Mouse (Mus musculus) layer of hippocampus, adult 18-20 months (tissue): ENCODE measurements at regions not wholly inside any gene's neighbourhood (a gene's known extent, or its start where the extent isn't known, plus 50 kb on each side); places are given as distances from the start of the nearest gene placed in this dataset.

Experiments used
- DNase-seq, 2 experiments: peaks; one replicate each; pipeline ENCODE4 v3.0.0; 2022; ENCODE audit warnings: low spot score in 2 of 2

- DNase-seq: no peak
These were observed 339.9 kb upstream of the Arid1b start for GRCm38 (mm10) chr17:4654221-4654620.

GRCm38 (mm10) chr17:4661996-4662395, 332.1 kb upstream of the Arid1b start:
- peak; percentile 24 to 75 for DNase-seq

DNA sequence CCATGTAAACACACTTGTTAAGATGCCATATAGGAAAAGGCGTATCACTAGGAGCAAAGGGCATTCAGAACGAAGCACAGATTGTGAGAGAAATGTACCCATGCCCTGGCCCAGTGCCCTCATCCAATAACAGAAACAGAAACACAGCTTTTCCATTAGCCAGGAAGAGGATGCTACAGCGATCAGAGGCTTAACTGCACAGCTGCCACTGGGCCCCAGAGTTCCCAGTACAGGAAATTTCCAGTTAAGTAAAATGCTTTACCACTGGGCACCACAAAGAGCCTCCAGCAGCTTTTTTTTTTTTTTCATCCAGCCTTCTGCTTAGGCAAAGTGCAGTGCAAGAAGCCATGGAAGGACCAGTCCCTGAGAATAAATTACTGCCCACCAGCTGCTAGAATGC, 325.6 kb upstream of the Arid1b start:
- DNase-seq: no peak

DNA sequence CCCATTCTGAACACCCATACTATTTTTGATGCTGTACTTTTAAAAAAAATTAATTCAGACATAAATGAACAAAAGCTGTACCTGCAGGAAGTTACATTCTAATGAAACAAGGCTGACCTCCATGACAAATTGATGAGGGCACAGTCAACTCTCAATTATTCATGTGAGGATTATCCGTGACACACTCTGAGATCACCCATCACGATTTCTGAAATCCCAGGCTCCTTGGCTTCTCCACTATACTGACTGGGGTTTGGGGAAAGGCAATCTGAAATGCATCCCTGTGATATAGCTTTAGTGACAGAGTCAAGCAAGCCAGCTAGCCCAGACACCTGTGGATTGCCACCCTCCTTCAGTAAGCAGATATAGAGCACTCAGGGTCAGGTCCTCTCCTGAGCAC, 320.9 kb upstream of the Arid1b start:
- no peak for DNase-seq

GRCm38 (mm10) chr17:4706421-4706820, 287.7 kb upstream of the Arid1b start:
- no peak for DNase-seq

DNA sequence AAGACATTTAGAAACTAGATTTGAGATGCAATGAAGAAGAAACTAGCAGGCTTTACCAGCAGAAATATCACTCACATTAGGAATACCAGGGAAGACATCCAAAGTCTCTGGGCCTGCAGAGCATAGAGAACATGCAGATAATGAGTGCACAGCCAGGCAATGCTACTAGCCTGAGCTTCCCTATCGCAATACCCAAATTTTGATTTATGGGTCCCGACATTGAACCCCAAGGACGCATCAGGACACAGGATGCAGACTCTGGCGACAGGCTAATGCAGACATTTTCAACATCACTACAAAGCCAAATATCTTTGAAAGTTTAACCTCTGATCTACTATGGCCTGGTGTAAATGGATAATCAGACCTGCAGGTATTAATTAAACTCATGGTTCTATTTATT, 273.1 kb upstream of the Arid1b start:
- DNase-seq: no peak

DNA sequence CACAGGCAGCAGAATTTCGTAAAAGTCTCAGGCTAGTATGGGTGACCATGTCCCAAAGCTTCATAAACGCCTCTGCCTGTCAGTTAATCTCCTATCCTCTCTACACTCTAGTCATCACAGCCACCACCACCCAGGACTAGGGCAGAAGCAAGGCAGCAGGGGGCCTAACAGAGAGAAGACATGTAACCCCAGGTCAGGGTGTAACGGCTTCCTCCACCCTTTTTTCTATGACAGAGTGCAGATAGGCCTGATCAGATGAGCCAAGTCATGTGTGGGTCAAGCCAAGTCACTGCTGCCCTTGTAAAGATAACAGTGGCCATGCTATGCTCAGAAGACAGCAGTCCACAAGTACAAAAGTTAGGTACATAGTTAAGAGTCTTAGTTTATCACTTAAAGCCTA, 270.1 kb upstream of the Arid1b start:
- no peak for DNase-seq

- peak; percentile 43 to 49 for DNase-seq
These were observed 267.8 kb upstream of the Arid1b start for GRCm38 (mm10) chr17:4726331-4726741.

GRCm38 (mm10) chr17:4734412-4734881, 259.7 kb upstream of the Arid1b start:
- no peak for DNase-seq

- no peak for DNase-seq
These were observed 258.9 kb upstream of the Arid1b start for GRCm38 (mm10) chr17:4735185-4735584.

GRCm38 (mm10) chr17:4736689-4737088, 257.4 kb upstream of the Arid1b start:
- DNase-seq: no peak

DNA sequence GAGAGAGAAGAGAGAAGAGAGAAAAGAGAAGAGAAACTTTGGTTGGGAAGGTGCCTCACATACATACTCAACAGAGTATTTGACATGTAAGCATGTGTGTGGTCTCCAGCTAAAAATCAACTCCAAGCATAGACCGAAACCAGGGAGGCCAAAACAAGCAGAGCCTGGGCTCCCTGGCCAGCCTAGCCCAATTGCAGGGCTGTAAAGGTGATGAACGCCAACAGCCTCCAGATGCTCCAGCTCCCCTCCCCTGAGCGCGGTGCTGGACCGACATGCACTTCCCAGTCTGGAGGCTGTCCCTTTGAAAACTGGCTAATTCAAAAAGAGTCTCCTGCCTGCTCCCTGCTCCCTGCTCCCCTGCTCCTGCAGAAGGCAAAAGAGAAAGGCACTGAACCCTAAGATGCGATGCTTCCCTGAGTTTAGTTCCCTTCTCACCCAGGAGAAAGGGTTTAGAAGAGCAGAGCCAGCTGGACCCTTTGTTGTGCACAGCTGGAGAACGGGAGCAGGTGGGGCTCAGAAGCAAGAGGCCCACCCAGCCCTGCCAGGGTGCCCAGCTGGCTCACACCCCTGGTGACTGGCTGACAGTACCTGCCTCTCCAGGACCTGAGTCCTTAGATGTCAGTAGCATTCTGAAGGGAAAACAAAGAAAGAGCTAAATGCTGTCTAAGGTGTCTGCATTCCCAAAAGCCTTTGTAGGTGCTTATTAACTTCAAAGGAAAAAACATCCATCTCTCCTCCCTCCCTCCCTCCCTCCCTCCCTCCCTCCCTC, 255.2 kb upstream of the Arid1b start:
- no peak for DNase-seq

DNA sequence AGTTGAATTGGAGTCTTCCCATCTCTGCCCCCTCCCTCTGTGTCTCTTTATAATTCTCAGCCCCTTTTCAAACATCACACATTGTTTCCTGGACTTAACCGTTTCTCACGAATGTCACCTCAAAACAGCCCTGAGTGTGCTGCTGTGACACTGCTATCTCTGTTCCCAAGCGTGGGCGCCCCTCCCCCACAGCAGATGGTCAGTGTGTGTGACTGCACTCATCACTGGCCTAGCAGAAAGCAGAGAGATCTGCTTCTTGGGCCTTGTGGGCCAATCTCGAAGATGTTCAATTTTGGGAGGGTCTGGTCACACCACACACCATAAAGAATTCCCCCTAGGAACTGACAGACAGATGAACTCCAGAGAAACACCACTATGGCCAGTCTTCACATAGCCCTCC, 253.3 kb upstream of the Arid1b start:
- peak in 1 of 2 experiments; percentile 23 for DNase-seq

GRCm38 (mm10) chr17:4742314-4742713, 251.8 kb upstream of the Arid1b start:
- DNase-seq: no peak

DNA sequence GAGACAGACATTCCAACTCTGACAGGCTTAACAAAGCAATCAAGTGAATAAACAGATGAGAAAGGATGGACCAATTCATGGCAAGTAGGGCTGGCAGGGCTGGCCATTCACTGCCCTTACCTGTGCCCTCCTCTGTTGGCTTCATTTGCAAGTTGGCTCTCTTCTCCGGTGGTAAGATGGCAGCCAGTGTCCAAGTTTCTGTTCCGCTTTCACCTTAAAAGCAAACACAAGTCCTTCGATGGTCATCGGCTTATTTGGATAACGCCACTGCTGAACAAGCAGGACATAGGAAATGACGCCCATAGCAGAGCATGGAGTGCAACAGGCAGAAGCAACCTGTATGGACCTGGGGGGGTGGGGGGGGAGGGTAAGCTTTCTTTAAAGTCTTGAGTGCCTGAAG, 231.2 kb upstream of the Arid1b start:
- no peak for DNase-seq

- no peak for DNase-seq
These were observed 228.4 kb upstream of the Arid1b start for GRCm38 (mm10) chr17:4765723-4766122.

DNA sequence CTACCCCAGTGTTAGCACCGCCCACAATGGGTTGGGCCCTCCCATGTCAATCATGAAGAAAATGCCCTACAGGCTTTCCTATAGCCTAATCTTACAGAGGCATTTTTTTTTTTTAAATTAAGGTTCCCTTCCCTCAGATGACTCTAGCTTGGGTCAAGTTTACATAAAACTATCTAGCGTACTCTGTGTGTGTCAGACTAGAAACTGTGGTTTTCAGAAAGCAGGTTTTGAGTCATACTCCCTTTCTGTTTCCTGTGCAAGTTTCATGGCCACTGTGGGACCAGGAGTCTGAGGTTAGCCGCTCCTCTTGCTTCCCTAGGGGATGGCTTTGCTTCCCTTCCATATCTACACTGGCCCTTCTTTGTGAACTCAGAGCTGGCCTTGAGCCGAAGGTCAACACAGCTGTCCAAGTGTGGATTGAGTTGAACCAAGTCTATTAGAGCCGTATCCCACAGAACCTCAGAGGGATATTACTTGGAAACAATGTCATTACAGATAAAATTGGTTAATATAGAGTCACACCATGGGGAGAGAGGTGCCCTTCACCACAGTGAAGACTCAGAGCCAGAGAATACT, 226.1 kb upstream of the Arid1b start:
- no peak for DNase-seq

GRCm38 (mm10) chr17:4769284-4769683, 224.8 kb upstream of the Arid1b start:
- no peak for DNase-seq

DNA sequence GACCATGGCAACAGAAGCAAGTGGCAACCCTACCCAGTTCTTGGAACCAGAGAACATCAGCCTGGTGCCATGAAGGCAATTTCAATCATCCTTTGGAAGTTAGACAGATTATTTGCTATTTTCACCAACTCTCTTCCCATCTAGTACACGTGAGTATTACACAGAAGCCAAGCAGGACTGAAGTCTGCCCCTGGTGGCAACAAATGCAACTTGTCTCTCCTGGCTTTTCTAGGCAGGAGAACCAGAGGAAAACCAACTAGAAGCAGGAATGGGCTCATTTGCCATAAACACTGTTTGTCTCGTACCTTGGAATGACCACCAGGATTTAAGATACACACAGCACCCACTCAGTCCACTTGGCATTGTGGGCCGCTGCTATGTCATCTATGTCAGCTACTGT, 224.1 kb upstream of the Arid1b start:
- DNase-seq: peak in 1 of 2 experiments; percentile 12

DNA sequence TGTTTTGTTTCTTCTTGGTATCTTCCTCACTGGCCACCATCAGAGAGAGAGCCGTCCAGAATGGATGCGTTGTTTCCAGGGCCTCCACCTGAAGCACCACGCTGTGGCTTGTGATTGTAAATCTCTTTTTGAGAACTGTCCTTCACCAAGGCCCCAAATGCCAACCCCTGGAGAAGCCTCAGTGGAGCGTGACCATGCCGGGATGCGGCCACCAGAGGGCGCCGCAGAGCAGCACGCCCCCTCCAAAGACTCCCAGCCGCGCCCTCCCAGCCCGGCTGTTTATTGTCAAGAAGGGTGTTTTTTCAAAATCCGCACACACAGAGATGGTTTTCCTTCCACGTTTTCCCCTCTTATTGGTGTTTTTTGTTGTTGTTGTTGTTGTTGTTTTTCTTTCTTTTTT, 216.0 kb upstream of the Arid1b start:
- DNase-seq: peak; percentile 30 to 68

- DNase-seq: no peak
These were observed 215.1 kb upstream of the Arid1b start for GRCm38 (mm10) chr17:4779017-4779416.

DNA sequence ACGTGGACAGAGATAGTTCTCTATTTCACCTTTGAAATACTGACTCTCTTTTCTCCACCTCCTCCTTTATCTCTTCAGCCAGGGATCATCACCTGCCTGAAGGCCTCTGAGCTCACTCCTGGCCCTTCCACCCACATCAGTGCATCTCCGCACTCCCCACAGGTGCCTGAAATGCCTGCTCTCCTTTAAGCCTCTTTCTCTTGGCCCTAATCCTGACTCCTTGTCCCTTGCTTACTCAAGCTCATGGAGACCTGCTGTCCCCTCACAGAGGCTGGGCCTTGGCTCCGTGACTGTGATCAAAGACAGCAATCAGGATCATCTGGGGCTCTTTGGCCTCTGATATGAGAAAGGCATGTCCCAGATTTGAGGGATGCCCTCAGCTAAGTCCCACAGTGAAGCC, 212.5 kb upstream of the Arid1b start:
- DNase-seq: no peak

DNA sequence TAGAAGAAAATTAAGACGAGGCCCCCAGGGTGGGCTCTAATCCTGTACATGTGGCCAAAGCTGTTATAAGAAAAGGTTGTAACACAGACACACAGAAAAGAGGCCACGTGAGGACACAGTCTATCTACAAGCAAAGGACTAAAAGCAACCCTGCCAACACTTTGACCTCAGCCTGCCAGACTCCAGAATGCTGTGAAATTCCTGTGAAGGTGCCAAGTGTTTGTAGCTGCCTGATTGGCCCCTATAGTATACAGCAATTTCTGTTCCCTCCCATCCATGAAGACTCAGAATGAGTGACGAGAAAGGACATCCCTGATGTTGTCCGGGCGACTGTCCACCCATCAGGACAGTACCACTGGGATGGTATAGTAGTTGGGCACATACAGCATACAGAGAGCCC, 209.8 kb upstream of the Arid1b start:
- DNase-seq: no peak
